Mouse (Mus musculus) stomach, postnatal 0 days (tissue): ENCODE measurements around the gene Itgam.

ENCODE experiments used
- CTCF ChIP-seq: IDR thresholded peaks from 2 replicates; pipeline ENCODE4 v1.5.1; 2016; ENCODE audit warnings: antibody characterized with exemption, low read depth, mild to moderate bottlenecking, moderate library complexity
- EP300 ChIP-seq: optimal IDR thresholded peaks from 2 replicates; pipeline ENCODE3; 2016; ENCODE audit warnings: antibody characterized with exemption

- no peak for TF ChIP-seq CTCF
- TF ChIP-seq EP300, result no peak
Observed at GRCm38 (mm10) chr7:128063211-128063781, 856 bp downstream of the Itgam start.
